Mouse (Mus musculus) liver, adult 2 months (tissue): ENCODE results near the gene Scgb1b30. TPM values are rescaled to one million over a fixed set of nuclear protein-coding genes. Genes with fewer than 3 reads are reported as not detected.

Experiments
- DNase-seq: peaks from one replicate; pipeline ENCODE4 v3.0.0-alpha.2; 2011; ENCODE audit warnings: low read depth, low spot score; ENCODE audit errors: extremely low read depth
- H3K27ac ChIP-seq: fragments of 200-500 bp; replicated peaks from 2 replicates; pipeline ENCODE4 v1.5.1; 2012; ENCODE audit warnings: low read depth, mild to moderate bottlenecking, control low read depth, inconsistent platforms, low read length; ENCODE audit not compliant: insufficient read depth
- H3K27me3 ChIP-seq: fragments of 200-500 bp; 2 replicates; pipeline ENCODE4 v1.6.1; 2012; ENCODE audit warnings: mild to moderate bottlenecking, moderate library complexity, low read length, inconsistent platforms; ENCODE audit not compliant: control insufficient read depth, insufficient read depth
- H3K36me3 ChIP-seq: fragments of 200-500 bp; 2 replicates; pipeline ENCODE4 v1.6.1; 2012; ENCODE audit warnings: low read length, inconsistent platforms; ENCODE audit not compliant: control insufficient read depth, insufficient read depth
- H3K4me1 ChIP-seq: fragments of 200-500 bp; 2 replicates; pipeline ENCODE4 v1.6.1; 2011; ENCODE audit warnings: low read length; ENCODE audit not compliant: control insufficient read depth, insufficient read depth
- H3K4me3 ChIP-seq: fragments of 200-500 bp; 2 replicates; pipeline ENCODE4 v1.5.1; 2011; ENCODE audit warnings: low read depth, mild to moderate bottlenecking, control low read depth, low read length, moderate library complexity; ENCODE audit not compliant: insufficient read depth
- H3K79me2 ChIP-seq: fragments of 200-500 bp; 2 replicates; pipeline ENCODE4 v1.6.1; 2012; ENCODE audit warnings: inconsistent platforms, mild to moderate bottlenecking, low read length, moderate library complexity; ENCODE audit not compliant: control insufficient read depth, insufficient read depth
- H3K9ac ChIP-seq: fragments of 200-500 bp; 2 replicates; pipeline ENCODE4 v1.6.1; 2012; ENCODE audit warnings: low read depth, mild to moderate bottlenecking, control low read depth, inconsistent platforms, low read length
- CTCF ChIP-seq: fragments of 200-500 bp; IDR thresholded peaks from 2 replicates; pipeline ENCODE4 v1.5.1; 2011; ENCODE audit warnings: low read depth, low read length, control low read depth
- POLR2A ChIP-seq: fragments of 200-500 bp; IDR thresholded peaks from 2 replicates; pipeline ENCODE4 v1.6.1; 2011; ENCODE audit warnings: low read length, control low read depth; ENCODE audit not compliant: insufficient read depth; ENCODE audit errors: extremely low read depth
- WGBS: fragments of 180-500 bp; shearing (Covaris S2); methylation state at CpG from one replicate; pipeline ENCODE4 v1.1.7; 2018; 5-methylcytosine and 5-hydroxymethylcytosine counted together
- polyA plus RNA-seq: library from polyadenylated mRNA; depleted of rRNA; stranded (reverse); fragments of >200 nt; gene quantifications from 2 replicates; pipeline ENCODE4 v1.2.3, GENCODE M21; 2012
- total RNA-seq: library from RNA; depleted of rRNA; stranded (reverse); fragments of >200 nt; gene quantifications from 2 replicates; pipeline ENCODE4 v1.2.3, GENCODE M21; 2014

Scgb1b30 gene
- total and polyA plus RNA-seq, 2 experiments: not detected

- no peaks in the 10 kb centered on the region for H3K79me2 ChIP-seq
- no peak overlapping the region for H3K27ac ChIP-seq
- no peak overlapping the region for H3K9ac ChIP-seq
- no peak overlapping the region for H3K4me3 ChIP-seq
- TF ChIP-seq POLR2A (no peak), CTCF (no peak)
- WGBS: 90% methylated on average over 6 of the region's 6 CpGs
- DNase-seq: no peak
- no peaks in the 10 kb centered on the region for H3K36me3 ChIP-seq
- no peaks in the 10 kb centered on the region for H3K27me3 ChIP-seq
- H3K4me1 ChIP-seq: no peaks in the 10 kb centered on the region
Observed at GRCm38 (mm10) chr7:34122987-34123720, 27.9 kb downstream of the Scgb1b30 start.

- H3K36me3 ChIP-seq: no peaks in the 10 kb centered on the region
- H3K27me3 ChIP-seq: no peaks in the 10 kb centered on the region
- H3K4me3 ChIP-seq: no peak overlapping the region
- 88% methylated on average over 9 of the region's 9 CpGs for WGBS
- no peaks in the 10 kb centered on the region for H3K79me2 ChIP-seq
- no peak for DNase-seq
- TF ChIP-seq POLR2A: no peak
- TF ChIP-seq CTCF: no peak
- no peaks in the 10 kb centered on the region for H3K4me1 ChIP-seq
- no peak overlapping the region for H3K27ac ChIP-seq
- H3K9ac ChIP-seq: no peak overlapping the region
Observed at GRCm38 (mm10) chr7:34125346-34125745, 30.1 kb downstream of the Scgb1b30 start.

- WGBS: 81% methylated on average over 3 of the region's 3 CpGs
- no peak overlapping the region for H3K9ac ChIP-seq
- no peak for DNase-seq
Observed at GRCm38 (mm10) chr7:34126291-34126690, 31.1 kb downstream of the Scgb1b30 start.

GRCm38 (mm10) chr7:34131118-34131517 is 35.9 kb downstream of the Scgb1b30 start:
- Histone ChIP-seq H3K4me3 (no peak overlapping the region), H3K9ac (no peak overlapping the region), H3K27me3 (peaks cover 9% of the 10 kb centered on the region), H3K79me2 (no peaks in the 10 kb centered on the region; the same call in 1 of the 2 replicates), H3K27ac (no peak overlapping the region), H3K4me1 (no peaks in the 10 kb centered on the region; the same call in 1 of the 2 replicates), H3K36me3 (no peaks in the 10 kb centered on the region)
- no peak for DNase-seq
- no peak for TF ChIP-seq POLR2A
- TF ChIP-seq CTCF: no peak
- WGBS: 73% methylated on average over 3 of the region's 3 CpGs

More at GRCm38 (mm10) chr7:34126291-34126690, 31.1 kb downstream of the Scgb1b30 start:
- no peaks in the 10 kb centered on the region for H3K27me3 ChIP-seq
- H3K79me2 ChIP-seq: no peaks in the 10 kb centered on the region
- H3K36me3 ChIP-seq: no peaks in the 10 kb centered on the region
- TF ChIP-seq POLR2A: no peak
- H3K4me1 ChIP-seq: no peaks in the 10 kb centered on the region
- no peak overlapping the region for H3K27ac ChIP-seq
- no peak overlapping the region for H3K4me3 ChIP-seq

- no peak overlapping the region for H3K27ac ChIP-seq
- H3K9ac ChIP-seq: no peak overlapping the region
- peaks cover 9% of the 10 kb centered on the region for H3K27me3 ChIP-seq
- H3K4me1 ChIP-seq: no peaks in the 10 kb centered on the region; the same call in 1 of the 2 replicates
- 14% methylated on average over 3 of the region's 3 CpGs for WGBS
- no peaks in the 10 kb centered on the region for H3K36me3 ChIP-seq
- no peak overlapping the region for H3K4me3 ChIP-seq
- H3K79me2 ChIP-seq: no peaks in the 10 kb centered on the region; the same call in 1 of the 2 replicates
- DNase-seq: no peak
- TF ChIP-seq POLR2A (no peak), CTCF (no peak)
Observed at GRCm38 (mm10) chr7:34131959-34132354, 36.7 kb downstream of the Scgb1b30 start.
